Mouse (Mus musculus) neural tube, embryonic 12.5 days (tissue): ENCODE measurements around the gene Otulin. TPM values are rescaled to one million over a fixed set of nuclear protein-coding genes. Genes with fewer than 3 reads are reported as not detected.

Experiments
- ATAC-seq: fragments of 200-750 bp; cut with Nextera tagmentation; 2 replicates; pipeline ENCODE4 v1.8.0; 2017; ENCODE audit warnings: low read depth, mild to moderate bottlenecking, moderate TSS enrichment, moderate library complexity; ENCODE audit not compliant: low FRiP score
- H3K27ac ChIP-seq: fragments of 300-500 bp; sonication (generic); 2 replicates; pipeline ENCODE4 v1.5.1; 2016
- H3K27me3 ChIP-seq: fragments of 300-500 bp; sonication (generic); replicated peaks from 2 replicates; pipeline ENCODE4 v1.6.1; 2016; ENCODE audit warnings: mild to moderate bottlenecking
- H3K36me3 ChIP-seq: fragments of 300-500 bp; sonication (generic); 2 replicates; pipeline ENCODE4 v1.6.1; 2016; ENCODE audit warnings: mild to moderate bottlenecking
- H3K4me1 ChIP-seq: fragments of 300-500 bp; sonication (generic); 2 replicates; pipeline ENCODE4 v1.6.1; 2016
- H3K4me2 ChIP-seq: fragments of 300-500 bp; sonication (generic); replicated peaks from 2 replicates; pipeline ENCODE4 v1.6.1; 2016; ENCODE audit warnings: mild to moderate bottlenecking
- H3K4me3 ChIP-seq: fragments of 300-500 bp; sonication (generic); 2 replicates; pipeline ENCODE4 v1.5.1; 2016
- H3K9ac ChIP-seq: fragments of 300-500 bp; sonication (generic); 2 replicates; pipeline ENCODE4 v1.6.1; 2016; ENCODE audit warnings: mild to moderate bottlenecking
- H3K9me3 ChIP-seq: fragments of 300-500 bp; sonication (generic); 2 replicates; pipeline ENCODE4 v1.6.1; 2016; ENCODE audit warnings: mild to moderate bottlenecking
- WGBS: fragments of 180-500 bp; shearing (Covaris S2); methylation state at CpG from one replicate; pipeline ENCODE4 v1.1.7; 2016; 5-methylcytosine and 5-hydroxymethylcytosine counted together
- polyA plus RNA-seq: library from polyadenylated mRNA; unstranded; fragments of >200 nt; fragmentation: Nextera tagmentation; extraction: Ambion mirVana; gene quantifications from 2 replicates; pipeline ENCODE4 v1.2.1, GENCODE M21; 2016

Gene Otulin
- polyA plus RNA-seq, 1 experiment from 2014 or later, result 32.8 TPM

GRCm38 (mm10) chr15:27655015-27655414 is 24.5 kb upstream of the Otulin start:
- H3K4me1 ChIP-seq, result no peaks in the 10 kb centered on the region
- H3K9ac ChIP-seq, result no peak overlapping the region
- H3K9me3 ChIP-seq, result no peaks in the 10 kb centered on the region
- H3K4me3 ChIP-seq, result no peak overlapping the region
- 25% methylated on average over 5 of the region's 5 CpGs for WGBS
- no peaks in the 10 kb centered on the region for H3K36me3 ChIP-seq
- ATAC-seq, result no peak
- no peak overlapping the region for H3K4me2 ChIP-seq
- no peaks in the 10 kb centered on the region for H3K27me3 ChIP-seq
- H3K27ac ChIP-seq, result no peak overlapping the region

- Histone ChIP-seq H3K9me3 (no peaks in the 10 kb centered on the region), H3K4me1 (no peaks in the 10 kb centered on the region), H3K4me3 (no peak overlapping the region), H3K27me3 (no peaks in the 10 kb centered on the region), H3K27ac (no peak overlapping the region), H3K36me3 (no peaks in the 10 kb centered on the region), H3K9ac (no peak overlapping the region), H3K4me2 (no peak overlapping the region)
- 52% methylated on average over 3 of the region's 3 CpGs for WGBS
- ATAC-seq, result no peak
These were observed 17.2 kb upstream of the Otulin start for GRCm38 (mm10) chr15:27647686-27648085.

GRCm38 (mm10) chr15:27646665-27647064 is 16.2 kb upstream of the Otulin start:
- Histone ChIP-seq H3K4me1 (no peaks in the 10 kb centered on the region), H3K27ac (no peak overlapping the region), H3K4me3 (no peak overlapping the region), H3K9me3 (no peaks in the 10 kb centered on the region), H3K9ac (no peak overlapping the region), H3K4me2 (no peak overlapping the region), H3K27me3 (no peaks in the 10 kb centered on the region), H3K36me3 (no peaks in the 10 kb centered on the region)
- no peak for ATAC-seq
- 94% methylated on average over 8 of the region's 8 CpGs for WGBS

GRCm38 (mm10) chr15:27645250-27645649 is 14.8 kb upstream of the Otulin start:
- WGBS, result 88% methylated on average over 3 of the region's 3 CpGs
- ATAC-seq, result no peak

GRCm38 (mm10) chr15:27642895-27643294 is 12.4 kb upstream of the Otulin start:
- H3K9ac ChIP-seq, result no peak overlapping the region
- 89% methylated on average over 3 of the region's 3 CpGs for WGBS
- no peak overlapping the region for H3K27ac ChIP-seq
- H3K4me3 ChIP-seq, result no peak overlapping the region
- H3K4me2 ChIP-seq, result no peak overlapping the region
- no peaks in the 10 kb centered on the region for H3K36me3 ChIP-seq
- H3K4me1 ChIP-seq, result no peaks in the 10 kb centered on the region
- no peak for ATAC-seq
- no peaks in the 10 kb centered on the region for H3K27me3 ChIP-seq
- H3K9me3 ChIP-seq, result no peaks in the 10 kb centered on the region

More at GRCm38 (mm10) chr15:27645250-27645649, 14.8 kb upstream of the Otulin start:
- no peak overlapping the region for H3K4me3 ChIP-seq
- no peak overlapping the region for H3K9ac ChIP-seq
- H3K4me2 ChIP-seq, result no peak overlapping the region
- H3K36me3 ChIP-seq, result no peaks in the 10 kb centered on the region
- H3K9me3 ChIP-seq, result no peaks in the 10 kb centered on the region
- H3K4me1 ChIP-seq, result no peaks in the 10 kb centered on the region
- no peak overlapping the region for H3K27ac ChIP-seq
- no peaks in the 10 kb centered on the region for H3K27me3 ChIP-seq

- 82% methylated on average over 12 of the region's 12 CpGs for WGBS
These were observed 10.7 kb upstream of the Otulin start for GRCm38 (mm10) chr15:27641171-27641570.

GRCm38 (mm10) chr15:27633941-27634900 is 3.7 kb upstream of the Otulin start:
- Histone ChIP-seq H3K9ac (no peak overlapping the region), H3K27me3 (no peaks in the 10 kb centered on the region), H3K4me2 (no peak overlapping the region), H3K36me3 (no peaks in the 10 kb centered on the region), H3K27ac (no peak overlapping the region), H3K4me3 (no peak overlapping the region), H3K9me3 (no peaks in the 10 kb centered on the region), H3K4me1 (peaks cover 9% of the 10 kb centered on the region)
- ATAC-seq, result no peak
- 85% methylated on average over 8 of the region's 8 CpGs for WGBS

More at GRCm38 (mm10) chr15:27641171-27641570, 10.7 kb upstream of the Otulin start:
- Histone ChIP-seq H3K9me3 (no peaks in the 10 kb centered on the region), H3K9ac (no peak overlapping the region), H3K4me3 (no peak overlapping the region), H3K27me3 (no peaks in the 10 kb centered on the region), H3K4me2 (no peak overlapping the region), H3K27ac (no peak overlapping the region), H3K4me1 (no peaks in the 10 kb centered on the region), H3K36me3 (no peaks in the 10 kb centered on the region)
- no peak for ATAC-seq

GRCm38 (mm10) chr15:27629800-27630600 is 493 bp downstream of the Otulin start:
- H3K4me1 ChIP-seq, result peaks cover 21% of the 10 kb centered on the region
- H3K27ac ChIP-seq, result no peak overlapping the region
- peak; percentile 84 for ATAC-seq
- no peaks in the 10 kb centered on the region for H3K9me3 ChIP-seq
- H3K4me3 ChIP-seq, result peak overlapping the region; percentile 90
- H3K9ac ChIP-seq, result peak overlapping the region; percentile 82
- WGBS, result 2% methylated on average over 53 of the region's 53 CpGs
- peaks cover 12% of the 10 kb centered on the region; the same call in 1 of the 2 replicates for H3K36me3 ChIP-seq
- no peaks in the 10 kb centered on the region for H3K27me3 ChIP-seq
- peak overlapping the region; percentile 84 for H3K4me2 ChIP-seq

GRCm38 (mm10) chr15:27629046-27629445 is 1.4 kb downstream of the Otulin start:
- H3K4me1 ChIP-seq, result peaks cover 21% of the 10 kb centered on the region
- no peak for ATAC-seq
- 83% methylated on average over 4 of the region's 4 CpGs for WGBS
- no peak overlapping the region for H3K4me3 ChIP-seq
- peaks cover 12% of the 10 kb centered on the region; the same call in 1 of the 2 replicates for H3K36me3 ChIP-seq
- H3K9me3 ChIP-seq, result no peaks in the 10 kb centered on the region
- no peak overlapping the region for H3K9ac ChIP-seq
- no peaks in the 10 kb centered on the region for H3K27me3 ChIP-seq
- H3K4me2 ChIP-seq, result peak overlapping the region; percentile 84
- H3K27ac ChIP-seq, result no peak overlapping the region

GRCm38 (mm10) chr15:27627794-27628193 is 2.7 kb downstream of the Otulin start:
- ATAC-seq, result no peak
- no peak overlapping the region for H3K9ac ChIP-seq

GRCm38 (mm10) chr15:27626314-27626713 is 4.2 kb downstream of the Otulin start:
- ATAC-seq, result no peak
- H3K27me3 ChIP-seq, result no peaks in the 10 kb centered on the region
- H3K4me1 ChIP-seq, result peaks cover 21% of the 10 kb centered on the region
- H3K36me3 ChIP-seq, result peaks cover 19% of the 10 kb centered on the region
- no peak overlapping the region for H3K4me3 ChIP-seq
- no peak overlapping the region for H3K9ac ChIP-seq
- H3K27ac ChIP-seq, result no peak overlapping the region
- WGBS, result 95% methylated on average over 1 of the region's 1 CpGs
- H3K9me3 ChIP-seq, result no peaks in the 10 kb centered on the region
- H3K4me2 ChIP-seq, result no peak overlapping the region

More at GRCm38 (mm10) chr15:27627794-27628193, 2.7 kb downstream of the Otulin start:
- no peaks in the 10 kb centered on the region for H3K27me3 ChIP-seq
- H3K4me3 ChIP-seq, result no peak overlapping the region
- H3K27ac ChIP-seq, result no peak overlapping the region
- 95% methylated on average over 9 of the region's 9 CpGs for WGBS
- peaks cover 21% of the 10 kb centered on the region for H3K4me1 ChIP-seq
- no peaks in the 10 kb centered on the region for H3K9me3 ChIP-seq
- H3K4me2 ChIP-seq, result no peak overlapping the region
- peaks cover 17% of the 10 kb centered on the region; the same call in 1 of the 2 replicates for H3K36me3 ChIP-seq

- Histone ChIP-seq H3K36me3 (peaks cover 23% of the 10 kb centered on the region), H3K27me3 (no peaks in the 10 kb centered on the region), H3K4me2 (no peak overlapping the region), H3K9ac (no peak overlapping the region), H3K9me3 (no peaks in the 10 kb centered on the region), H3K4me3 (no peak overlapping the region), H3K4me1 (peaks cover 21% of the 10 kb centered on the region), H3K27ac (no peak overlapping the region)
- 92% methylated on average over 10 of the region's 10 CpGs for WGBS
- ATAC-seq, result no peak
These were observed 4.6 kb downstream of the Otulin start for GRCm38 (mm10) chr15:27625890-27626255.
